Mouse (Mus musculus) bone marrow macrophage, adult 2 months (primary cell): ENCODE results near the gene Rap1gap2. TPM values are rescaled to one million over a fixed set of nuclear protein-coding genes. Genes with fewer than 3 reads are reported as not detected.

Experiments used
- H3K27ac ChIP-seq: 2 replicates; pipeline ENCODE4 v1.5.1; 2012; ENCODE audit warnings: low read depth, low read length; ENCODE audit not compliant: insufficient read depth
- H3K4me1 ChIP-seq: 2 replicates; pipeline ENCODE4 v1.6.1; 2012; ENCODE audit warnings: low read length; ENCODE audit not compliant: control insufficient read depth, insufficient read depth
- H3K4me3 ChIP-seq: 2 replicates; pipeline ENCODE4 v1.5.1; 2012; ENCODE audit warnings: mild to moderate bottlenecking, low read length, moderate library complexity; ENCODE audit not compliant: insufficient read depth
- CTCF ChIP-seq: IDR thresholded peaks from 2 replicates; pipeline ENCODE4 v1.5.1; 2012; ENCODE audit warnings: low read depth, mild to moderate bottlenecking, low read length, moderate library complexity
- POLR2A ChIP-seq: IDR thresholded peaks from 2 replicates; pipeline ENCODE4 v1.6.1; 2012; ENCODE audit warnings: mild to moderate bottlenecking, low read depth, low read length, borderline replicate concordance
- polyA plus RNA-seq: library from polyadenylated mRNA; stranded (reverse); fragments of >200 nt; gene quantifications from 2 replicates; pipeline ENCODE4 v1.2.4, GENCODE M21; 2012; ENCODE audit not compliant: missing spikeins, insufficient read depth, insufficient read length

The Rap1gap2 gene
- polyA plus RNA-seq, 1 experiment, result 0.63 TPM

DNA sequence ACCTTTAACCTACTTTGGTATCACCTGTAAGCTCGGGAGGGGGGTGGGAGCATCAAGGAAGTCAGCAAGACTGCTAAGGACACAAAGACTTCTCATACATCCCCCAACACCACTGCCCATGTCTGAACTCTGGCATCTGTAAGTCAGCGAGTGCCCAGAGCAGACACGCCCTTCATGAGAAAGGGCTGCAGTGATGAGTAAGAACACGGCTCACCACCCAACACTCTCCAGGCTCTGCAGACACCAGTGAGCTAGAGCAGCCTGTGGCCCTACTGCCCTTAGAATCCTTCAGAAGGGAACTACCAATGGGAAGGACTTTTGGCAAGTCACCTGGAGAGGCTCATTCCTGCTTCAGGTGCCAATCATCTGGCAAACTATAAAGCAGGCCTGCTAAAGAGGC is 168.3 kb downstream of the Rap1gap2 start:
- H3K4me3 ChIP-seq, result no peak overlapping the region
- no peaks in the 10 kb centered on the region for H3K4me1 ChIP-seq
- H3K27ac ChIP-seq, result no peak overlapping the region
- TF ChIP-seq POLR2A, result no peak
- TF ChIP-seq CTCF, result no peak

DNA sequence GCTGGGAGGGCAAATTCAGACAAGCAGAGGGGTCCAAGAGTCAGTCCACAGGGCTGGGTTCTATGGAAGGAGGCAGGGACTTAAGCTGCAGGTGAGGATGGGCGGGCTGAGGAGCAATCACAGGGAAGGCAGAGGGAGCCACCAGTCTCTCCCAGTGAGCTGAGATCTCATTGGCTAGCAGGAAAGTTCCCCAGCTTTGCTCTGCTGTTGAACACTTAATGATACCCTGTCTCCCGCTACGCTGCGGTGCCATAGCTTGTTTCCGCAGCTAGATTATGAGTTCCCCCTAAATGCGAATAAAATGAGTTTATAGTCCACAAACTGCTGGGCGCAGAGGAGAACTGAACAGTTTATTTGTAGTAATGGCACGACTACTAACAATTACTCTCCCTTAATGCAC is 170.6 kb downstream of the Rap1gap2 start:
- Histone ChIP-seq H3K4me1 (no peaks in the 10 kb centered on the region), H3K4me3 (no peak overlapping the region), H3K27ac (no peak overlapping the region)
- TF ChIP-seq POLR2A (no peak), CTCF (no peak)

DNA sequence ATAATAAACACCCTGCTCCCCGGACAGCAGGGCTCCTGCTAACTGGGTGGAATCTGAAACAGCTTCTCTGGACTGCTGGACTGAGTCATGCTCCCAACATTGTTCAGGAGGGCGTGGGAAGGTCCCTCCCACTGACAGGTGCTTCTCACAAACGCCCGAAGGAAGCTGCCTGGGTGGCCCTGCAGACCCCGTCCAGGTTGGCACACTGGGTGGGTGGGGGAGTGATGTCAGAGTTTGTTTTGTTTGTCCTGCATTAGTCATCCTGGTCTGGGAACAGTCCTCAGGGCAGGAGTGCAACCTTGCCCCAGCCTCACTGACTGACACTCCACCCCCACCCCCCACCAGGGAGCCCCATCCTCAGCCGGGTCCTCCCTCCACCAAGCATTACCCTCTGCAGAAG is 171.5 kb downstream of the Rap1gap2 start:
- no peaks in the 10 kb centered on the region for H3K4me1 ChIP-seq
- no peak overlapping the region for H3K4me3 ChIP-seq
- TF ChIP-seq POLR2A (no peak), CTCF (no peak)
- no peak overlapping the region for H3K27ac ChIP-seq

DNA sequence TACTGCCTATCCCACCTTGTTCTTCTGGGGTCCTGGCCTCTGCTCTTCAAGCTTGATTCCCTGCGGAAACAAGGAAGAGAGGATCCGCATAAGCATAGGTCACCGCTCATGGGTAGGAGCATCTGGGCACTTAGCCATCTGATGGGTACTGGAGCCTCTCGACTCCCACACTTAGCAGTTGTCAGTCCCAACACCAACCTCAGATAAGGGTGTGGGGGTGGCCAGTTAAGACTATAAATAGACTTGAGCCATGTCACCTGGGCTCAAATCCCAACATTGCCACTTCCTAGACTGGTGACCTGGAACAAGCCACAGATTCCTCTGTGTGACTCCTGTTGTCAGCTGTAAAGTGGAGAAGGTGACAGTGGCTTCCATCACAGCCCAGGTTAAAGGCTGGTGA is 172.5 kb downstream of the Rap1gap2 start:
- Histone ChIP-seq H3K4me1 (no peaks in the 10 kb centered on the region), H3K27ac (no peak overlapping the region), H3K4me3 (no peak overlapping the region)
- TF ChIP-seq CTCF, result no peak
- TF ChIP-seq POLR2A, result no peak

DNA sequence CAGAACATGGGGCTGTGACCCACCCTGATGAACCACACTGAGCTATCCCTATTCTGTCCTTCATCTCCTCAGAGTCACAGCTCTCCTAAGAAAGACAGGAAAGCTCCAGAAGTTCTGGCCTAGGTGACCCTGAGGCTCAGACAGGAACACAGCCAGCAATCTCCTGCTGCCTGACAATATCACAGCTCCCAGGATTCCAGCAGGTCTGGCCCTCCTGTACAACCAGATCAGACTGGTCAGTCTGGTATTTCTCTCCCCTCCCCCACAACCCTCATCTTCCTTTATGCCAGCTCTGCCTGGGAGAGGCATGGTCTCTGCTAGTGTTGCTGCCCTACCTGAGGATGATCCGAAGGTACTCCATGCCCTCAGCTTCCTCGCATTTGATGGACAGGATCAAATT is 175.3 kb downstream of the Rap1gap2 start:
- no peak overlapping the region for H3K4me3 ChIP-seq
- H3K27ac ChIP-seq, result no peak overlapping the region
- H3K4me1 ChIP-seq, result no peaks in the 10 kb centered on the region
- TF ChIP-seq CTCF, result no peak
- TF ChIP-seq POLR2A, result no peak

DNA sequence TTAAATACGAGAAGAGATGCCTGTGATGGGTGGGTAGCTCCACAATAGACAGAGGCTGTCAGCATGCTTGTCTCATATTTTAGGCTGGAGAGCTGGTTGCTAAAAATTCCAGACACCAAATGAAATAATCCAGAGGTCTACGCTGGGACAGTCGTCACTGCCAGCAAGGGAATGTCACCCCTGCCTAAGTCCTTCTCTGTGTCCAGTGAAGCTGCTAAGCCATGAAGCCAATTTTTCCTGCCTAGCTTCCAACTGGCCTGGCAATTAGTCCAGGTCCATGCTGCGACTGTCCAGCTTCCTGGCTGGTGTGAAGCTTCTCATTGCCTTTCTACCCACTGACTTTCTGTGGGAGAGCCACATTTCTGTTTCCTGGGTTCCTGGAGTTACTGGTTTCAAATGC is 177.7 kb downstream of the Rap1gap2 start:
- H3K4me1 ChIP-seq, result no peaks in the 10 kb centered on the region
- no peak overlapping the region for H3K4me3 ChIP-seq
- TF ChIP-seq CTCF, result no peak
- TF ChIP-seq POLR2A, result no peak
- no peak overlapping the region for H3K27ac ChIP-seq

DNA sequence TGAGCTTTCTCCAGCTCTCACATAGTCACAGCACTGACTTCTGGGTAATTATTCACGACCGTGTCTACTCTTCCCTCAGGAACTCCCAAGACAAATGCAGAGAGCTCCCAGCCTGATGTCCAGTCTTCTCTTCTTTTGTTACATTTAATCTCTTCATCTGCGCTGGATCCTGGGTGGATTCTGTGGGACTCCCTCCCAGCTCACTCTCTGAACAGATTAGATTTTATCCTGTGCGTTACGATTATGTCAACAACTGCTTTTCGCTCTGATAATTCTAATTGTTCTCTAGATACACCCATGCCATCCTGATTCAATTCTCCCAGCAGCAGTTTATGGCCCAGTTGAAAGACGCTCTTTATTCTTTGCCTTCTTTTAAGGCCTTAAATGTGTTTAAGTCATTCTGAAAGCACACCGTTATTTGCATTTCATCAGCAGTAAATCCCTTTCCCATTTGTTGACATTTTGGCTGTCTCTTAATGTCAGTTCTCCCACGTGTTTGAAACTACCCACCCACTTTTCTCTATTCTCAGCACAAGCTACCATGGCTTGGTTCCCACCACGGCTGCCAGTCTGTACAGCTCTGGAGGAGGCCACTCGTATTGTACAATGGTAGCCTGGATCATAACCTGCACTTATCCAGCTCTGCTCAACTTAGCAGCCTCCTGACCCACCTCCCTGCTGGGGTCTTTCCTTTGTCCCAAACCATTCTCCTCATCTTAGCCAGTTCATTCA is 180.8 kb downstream of the Rap1gap2 start:
- no peak overlapping the region for H3K27ac ChIP-seq
- TF ChIP-seq POLR2A, result no peak
- TF ChIP-seq CTCF, result no peak

DNA sequence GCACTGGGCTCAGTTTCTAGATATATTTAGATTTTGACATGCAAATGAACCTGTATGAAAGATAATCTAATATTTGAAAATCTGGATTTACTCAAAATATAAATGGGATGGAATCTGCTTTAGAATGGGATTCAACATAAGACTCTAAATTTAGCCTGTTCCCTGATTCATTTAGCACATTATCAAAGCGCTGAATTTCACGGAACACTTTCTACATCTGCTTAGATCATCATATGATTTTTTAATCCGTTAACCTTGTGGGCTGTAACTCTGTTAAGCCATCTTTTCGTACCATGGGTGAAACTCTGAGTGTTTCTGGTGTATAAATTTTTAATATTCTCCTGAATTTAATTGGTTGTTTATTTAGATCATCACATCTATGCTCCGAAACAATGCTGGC is 184.4 kb downstream of the Rap1gap2 start:
- no peak overlapping the region for H3K4me3 ChIP-seq
- TF ChIP-seq CTCF, result no peak
- TF ChIP-seq POLR2A, result no peak
- no peak overlapping the region for H3K27ac ChIP-seq
- H3K4me1 ChIP-seq, result no peaks in the 10 kb centered on the region

More for the DNA sequence above, 180.8 kb downstream of the Rap1gap2 start:
- no peak overlapping the region for H3K4me3 ChIP-seq
- H3K4me1 ChIP-seq, result no peaks in the 10 kb centered on the region

DNA sequence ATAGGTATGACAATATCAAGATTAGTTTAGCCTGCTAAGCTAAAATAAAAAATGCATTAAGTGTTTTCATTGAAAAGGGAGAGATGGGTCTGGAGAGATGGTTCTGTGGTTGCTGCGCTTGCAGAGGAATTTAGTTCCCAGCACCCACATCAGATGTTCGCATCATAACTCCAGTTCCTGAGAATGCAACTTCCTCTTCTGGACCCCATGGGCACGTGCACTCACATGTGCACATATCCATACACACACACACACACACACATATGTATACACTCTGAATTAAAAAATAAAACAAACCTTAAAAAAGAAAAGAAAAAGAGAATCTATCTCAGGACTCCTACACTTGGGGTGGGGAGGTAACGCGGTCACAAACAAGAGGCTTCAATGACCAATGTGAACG is 188.7 kb downstream of the Rap1gap2 start:
- TF ChIP-seq POLR2A (no peak), CTCF (no peak)
- H3K4me1 ChIP-seq, result no peaks in the 10 kb centered on the region
- no peak overlapping the region for H3K4me3 ChIP-seq
- no peak overlapping the region for H3K27ac ChIP-seq

DNA sequence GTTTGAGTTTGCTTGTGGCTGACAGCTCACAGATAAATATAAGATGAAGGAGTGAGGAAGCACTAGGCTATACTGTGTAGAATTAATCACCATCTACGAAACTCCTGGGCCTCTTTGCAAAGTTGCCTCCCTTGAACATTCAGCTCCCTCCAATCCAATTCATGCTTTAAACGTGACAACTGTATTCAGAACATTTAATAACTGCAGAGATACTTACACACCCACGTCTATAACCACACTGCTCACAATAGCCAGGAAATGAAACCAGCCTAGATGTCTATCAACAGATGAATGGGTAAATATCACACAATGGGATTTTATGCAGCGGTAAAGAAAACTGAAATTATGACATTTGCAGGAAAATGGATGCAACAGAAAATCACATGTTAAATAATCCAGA is 189.6 kb downstream of the Rap1gap2 start:
- TF ChIP-seq CTCF (no peak), POLR2A (no peak)
- no peak overlapping the region for H3K27ac ChIP-seq
- H3K4me3 ChIP-seq, result no peak overlapping the region
- H3K4me1 ChIP-seq, result no peaks in the 10 kb centered on the region
